Mouse (Mus musculus): ENCODE results near the gene Srcap. TPM values are rescaled to one million over a fixed set of nuclear protein-coding genes. Genes with fewer than 3 reads are reported as not detected.
"Not testable (repeated sequence)": the region's sequence is repeated elsewhere in the genome, so short reads cannot be mapped to it uniquely, and the experiment has no call there.

Gene Srcap
- polyA plus RNA-seq, 1 experiment = 44.1 TPM

GRCm38 (mm10) chr7:127497382-127497781, 14.4 kb upstream of the Srcap start:
- TF ChIP-seq POLR2A (IDR thresholded peaks at IDR 0.05; ENCODE audit: borderline replicate concordance, extremely low read depth, insufficient read depth, insufficient read length, poor library complexity, severe bottlenecking) (no peak), CTCF (IDR thresholded peaks at IDR 0.05; ENCODE audit: borderline replicate concordance, extremely low read depth, insufficient read depth, insufficient read length) (no peak)
- no peak for DNase-seq (ENCODE audit: low read depth)

GRCm38 (mm10) chr7:127498407-127498806, 13.4 kb upstream of the Srcap start:
- DNase-seq (ENCODE audit: low read depth) = peak; percentile 61
- TF ChIP-seq CTCF (IDR thresholded peaks at IDR 0.05; ENCODE audit: borderline replicate concordance, extremely low read depth, insufficient read depth, insufficient read length) (peak; percentile 57; the same call in 1 of the 2 replicates), POLR2A (IDR thresholded peaks at IDR 0.05; ENCODE audit: borderline replicate concordance, extremely low read depth, insufficient read depth, insufficient read length, poor library complexity, severe bottlenecking) (no peak)

- DNase-seq (ENCODE audit: low read depth) = no peak
- TF ChIP-seq POLR2A (IDR thresholded peaks at IDR 0.05; ENCODE audit: borderline replicate concordance, extremely low read depth, insufficient read depth, insufficient read length, poor library complexity, severe bottlenecking) (no peak), CTCF (IDR thresholded peaks at IDR 0.05; ENCODE audit: borderline replicate concordance, extremely low read depth, insufficient read depth, insufficient read length) (no peak)
These were observed 3.5 kb upstream of the Srcap start for GRCm38 (mm10) chr7:127508291-127508690.

DNA sequence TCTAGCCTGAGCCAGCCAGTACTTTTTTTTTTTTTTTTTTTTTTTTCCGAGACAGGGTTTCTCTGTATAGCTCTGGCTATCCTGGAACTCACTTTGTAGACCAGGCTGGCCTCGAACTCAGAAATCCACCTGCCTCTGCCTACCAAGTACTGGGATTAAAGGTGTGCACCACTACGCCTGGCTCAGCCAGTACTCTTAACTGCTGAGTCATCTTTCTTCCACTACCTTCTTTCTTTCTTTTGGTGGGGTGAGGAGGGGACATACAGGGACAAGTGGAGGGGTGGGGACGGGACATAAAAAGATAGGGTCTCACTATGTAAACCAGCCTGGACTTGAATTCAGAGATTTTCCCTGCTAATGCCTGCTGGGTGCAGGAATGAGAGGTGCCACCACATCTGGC, 2.0 kb upstream of the Srcap start:
- DNase-seq (ENCODE audit: low read depth) = not testable (repeated sequence)

- TF ChIP-seq POLR2A (IDR thresholded peaks at IDR 0.05; ENCODE audit: borderline replicate concordance, extremely low read depth, insufficient read depth, insufficient read length, poor library complexity, severe bottlenecking) (no peak), CTCF (IDR thresholded peaks at IDR 0.05; ENCODE audit: borderline replicate concordance, extremely low read depth, insufficient read depth, insufficient read length) (peak; percentile 26; the same call in 1 of the 2 replicates)
- DNase-seq (ENCODE audit: low read depth) = peak; percentile 53
These were observed 542 bp upstream of the Srcap start for GRCm38 (mm10) chr7:127511241-127511640.

DNA sequence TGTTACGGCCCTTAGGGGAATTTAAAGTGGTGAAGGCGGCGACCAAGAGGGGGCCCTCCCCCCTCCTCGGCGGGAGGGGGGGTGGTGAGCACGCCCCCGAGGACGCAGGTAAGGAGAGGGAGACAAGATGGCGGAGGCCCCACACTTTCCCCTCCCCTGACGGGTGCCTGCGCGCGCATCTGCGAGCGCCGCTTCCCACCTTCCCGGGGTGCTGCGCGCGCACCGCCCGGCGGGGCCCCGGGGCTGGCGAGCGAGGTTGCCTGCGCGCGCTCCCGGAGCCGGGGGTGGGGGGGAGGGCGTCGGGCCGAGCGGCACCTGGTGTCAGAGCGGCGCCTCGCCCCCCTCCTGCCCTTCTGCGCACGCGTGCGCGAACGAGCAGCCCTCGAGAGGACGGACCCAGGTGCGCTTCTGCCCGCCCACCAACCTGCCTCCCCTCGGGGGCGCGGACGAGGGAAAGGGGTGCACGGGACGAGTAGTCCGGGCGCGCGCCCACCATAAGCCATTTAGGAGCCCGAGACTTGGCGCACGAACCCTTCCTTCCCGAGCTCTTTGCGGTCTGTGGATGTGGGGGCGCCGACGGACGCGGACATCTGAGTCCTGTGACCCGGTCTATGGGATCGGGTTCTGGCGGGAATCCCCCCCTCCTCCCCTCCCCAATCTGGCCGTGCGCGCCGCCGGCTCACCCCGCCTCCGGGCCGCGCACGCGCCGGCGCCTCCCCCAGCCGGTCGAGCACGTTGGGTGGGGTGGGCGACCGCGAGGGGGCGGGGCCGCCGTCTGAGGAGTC, 640 bp downstream of the Srcap start:
- TF ChIP-seq POLR2A (IDR thresholded peaks at IDR 0.05; ENCODE audit: borderline replicate concordance, extremely low read depth, insufficient read depth, insufficient read length, poor library complexity, severe bottlenecking) = peak; percentile 21
- TF ChIP-seq CTCF (IDR thresholded peaks at IDR 0.05; ENCODE audit: borderline replicate concordance, extremely low read depth, insufficient read depth, insufficient read length) = no peak
- peak; percentile 96 for DNase-seq (ENCODE audit: low read depth)

GRCm38 (mm10) chr7:127513016-127513390, 1.2 kb downstream of the Srcap start:
- DNase-seq (ENCODE audit: low read depth) = peak; percentile 53
- TF ChIP-seq CTCF (IDR thresholded peaks at IDR 0.05; ENCODE audit: borderline replicate concordance, extremely low read depth, insufficient read depth, insufficient read length) (no peak), POLR2A (IDR thresholded peaks at IDR 0.05; ENCODE audit: borderline replicate concordance, extremely low read depth, insufficient read depth, insufficient read length, poor library complexity, severe bottlenecking) (no peak)

GRCm38 (mm10) chr7:127513781-127514180, 2.0 kb downstream of the Srcap start:
- DNase-seq (ENCODE audit: low read depth) = no peak

DNA sequence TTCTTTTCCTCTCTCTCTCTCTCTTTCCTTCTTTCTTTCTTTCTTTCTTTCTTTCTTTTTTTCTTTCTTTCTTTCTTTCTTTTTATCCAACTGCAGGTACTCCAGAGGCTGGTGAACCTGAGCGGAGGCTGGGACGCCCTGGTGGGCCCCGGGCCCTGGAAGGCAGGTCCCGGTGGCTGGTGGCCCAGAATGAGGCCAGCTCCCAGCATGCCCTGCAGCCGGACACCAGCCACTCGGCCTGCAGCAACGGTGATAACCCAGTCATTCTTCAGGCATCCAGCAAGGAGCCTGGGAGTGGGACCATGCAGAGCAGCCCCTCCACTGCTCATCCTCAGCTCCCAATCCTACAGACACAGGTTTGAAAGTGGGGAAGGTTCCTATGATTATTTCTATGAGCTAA, 4.1 kb downstream of the Srcap start:
- DNase-seq (ENCODE audit: low read depth) = no peak
- TF ChIP-seq POLR2A (IDR thresholded peaks at IDR 0.05; ENCODE audit: borderline replicate concordance, extremely low read depth, insufficient read depth, insufficient read length, poor library complexity, severe bottlenecking) = no peak
- TF ChIP-seq CTCF (IDR thresholded peaks at IDR 0.05; ENCODE audit: borderline replicate concordance, extremely low read depth, insufficient read depth, insufficient read length) = no peak

More at GRCm38 (mm10) chr7:127513781-127514180, 2.0 kb downstream of the Srcap start:
- no peak for TF ChIP-seq POLR2A (IDR thresholded peaks at IDR 0.05; ENCODE audit: borderline replicate concordance, extremely low read depth, insufficient read depth, insufficient read length, poor library complexity, severe bottlenecking)
- no peak for TF ChIP-seq CTCF (IDR thresholded peaks at IDR 0.05; ENCODE audit: borderline replicate concordance, extremely low read depth, insufficient read depth, insufficient read length)

GRCm38 (mm10) chr7:127516344-127516743, 4.6 kb downstream of the Srcap start:
- no peak for DNase-seq (ENCODE audit: low read depth)
- no peak for TF ChIP-seq CTCF (IDR thresholded peaks at IDR 0.05; ENCODE audit: borderline replicate concordance, extremely low read depth, insufficient read depth, insufficient read length)
- no peak for TF ChIP-seq POLR2A (IDR thresholded peaks at IDR 0.05; ENCODE audit: borderline replicate concordance, extremely low read depth, insufficient read depth, insufficient read length, poor library complexity, severe bottlenecking)

- DNase-seq (ENCODE audit: low read depth) = no peak
- no peak for TF ChIP-seq CTCF (IDR thresholded peaks at IDR 0.05; ENCODE audit: borderline replicate concordance, extremely low read depth, insufficient read depth, insufficient read length)
- TF ChIP-seq POLR2A (IDR thresholded peaks at IDR 0.05; ENCODE audit: borderline replicate concordance, extremely low read depth, insufficient read depth, insufficient read length, poor library complexity, severe bottlenecking) = no peak
These were observed 7.5 kb downstream of the Srcap start, which contains the start of gene Gm42715 for GRCm38 (mm10) chr7:127519284-127519683. Gm42715 (plus strand) TSS chr7:127519584.

DNA sequence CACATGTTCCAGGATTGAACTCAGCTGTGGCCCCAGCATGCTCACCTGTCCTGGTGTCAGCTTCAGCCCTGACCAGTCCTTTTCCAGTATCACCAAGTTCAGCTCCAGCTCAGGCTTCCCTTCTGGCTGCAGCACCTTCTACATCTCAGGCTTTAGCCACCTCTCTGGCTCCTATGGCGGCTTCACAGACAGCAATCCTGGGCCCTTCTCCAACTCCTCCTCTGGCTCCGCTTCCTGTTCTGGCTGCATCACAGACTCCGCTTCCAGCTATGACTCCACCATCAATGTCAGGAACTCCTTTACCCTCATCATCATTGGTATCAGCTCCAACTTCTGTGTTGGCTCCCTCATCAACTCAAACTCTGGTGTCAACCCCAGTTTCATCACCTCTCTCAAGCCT, 29.9 kb downstream of the Srcap start:
- no peak for DNase-seq (ENCODE audit: low read depth)
- TF ChIP-seq CTCF (IDR thresholded peaks at IDR 0.05; ENCODE audit: borderline replicate concordance, extremely low read depth, insufficient read depth, insufficient read length) (no peak), POLR2A (IDR thresholded peaks at IDR 0.05; ENCODE audit: borderline replicate concordance, extremely low read depth, insufficient read depth, insufficient read length, poor library complexity, severe bottlenecking) (no peak)

All from brain, embryonic 14.5 days (tissue).